Mouse (Mus musculus) NIH3T3 (cell line): ENCODE data around the gene Trim28.

ENCODE experiments used
- DNase-seq: peaks from one replicate; pipeline ENCODE4 v3.0.0-alpha.2; 2012; ENCODE audit warnings: low read depth

Trim28 gene

DNA sequence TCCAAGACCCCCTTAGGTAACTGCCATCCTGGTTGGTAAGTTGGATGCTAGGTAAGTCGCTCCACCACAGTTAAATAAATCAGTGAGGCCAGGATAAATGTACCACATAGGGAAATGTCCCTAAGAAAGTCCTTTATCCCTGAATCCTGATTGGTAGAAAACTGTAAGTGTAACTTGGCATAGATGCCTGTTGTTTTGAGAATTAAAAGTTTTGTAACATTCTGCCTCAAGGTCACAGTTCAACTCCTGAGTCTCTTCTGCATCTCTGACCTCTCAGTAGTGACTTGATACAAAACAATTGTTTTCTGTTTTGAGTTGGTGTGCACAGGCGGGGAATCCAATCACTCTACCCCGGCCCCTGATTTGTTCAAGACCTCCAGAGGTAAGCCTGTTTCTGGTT lies at the start of gene Trim28:
Gene Trim28 (plus strand): TSS at position 264 of the 400 bp plus-strand sequence.
- DNase-seq: no peak

DNA sequence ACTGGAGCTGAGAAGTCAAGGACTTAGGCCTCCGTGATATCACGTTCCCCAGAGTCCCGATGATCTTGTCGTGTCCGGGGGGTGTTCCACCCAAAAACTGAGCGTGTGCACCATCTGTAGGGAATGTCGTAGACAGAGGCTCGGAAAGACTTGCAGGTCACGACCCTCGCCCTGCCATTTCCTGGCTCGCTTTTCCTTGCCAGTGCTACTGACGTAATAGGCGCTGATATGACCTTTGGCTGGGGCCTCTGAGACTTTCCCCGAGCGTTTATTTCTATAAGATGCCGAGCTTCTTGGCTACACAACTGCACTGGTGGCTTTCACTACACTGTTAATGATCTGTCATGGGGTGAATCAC lies 49.1 kb upstream of the Trim28 start:
- no peak for DNase-seq

DNA sequence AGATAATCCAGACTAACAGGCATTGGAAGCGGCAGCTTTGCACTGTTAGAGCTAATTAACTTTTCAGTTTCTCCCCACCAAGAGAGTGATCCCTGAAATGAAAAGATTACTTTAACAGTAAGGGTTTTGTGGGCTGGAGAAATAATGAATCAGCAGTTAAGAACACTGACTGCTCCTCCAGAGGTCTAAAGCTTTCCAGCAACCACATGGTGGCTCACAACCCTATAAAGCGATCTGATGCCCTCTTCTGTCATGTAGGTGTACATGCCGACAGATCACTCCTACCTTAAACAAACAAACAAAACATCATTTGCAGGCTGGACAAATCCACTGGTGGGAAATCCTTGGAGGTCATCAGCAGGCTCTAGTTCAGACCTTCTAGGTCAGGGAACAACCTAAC lies 44.0 kb upstream of the Trim28 start:
- DNase-seq: no peak

DNA sequence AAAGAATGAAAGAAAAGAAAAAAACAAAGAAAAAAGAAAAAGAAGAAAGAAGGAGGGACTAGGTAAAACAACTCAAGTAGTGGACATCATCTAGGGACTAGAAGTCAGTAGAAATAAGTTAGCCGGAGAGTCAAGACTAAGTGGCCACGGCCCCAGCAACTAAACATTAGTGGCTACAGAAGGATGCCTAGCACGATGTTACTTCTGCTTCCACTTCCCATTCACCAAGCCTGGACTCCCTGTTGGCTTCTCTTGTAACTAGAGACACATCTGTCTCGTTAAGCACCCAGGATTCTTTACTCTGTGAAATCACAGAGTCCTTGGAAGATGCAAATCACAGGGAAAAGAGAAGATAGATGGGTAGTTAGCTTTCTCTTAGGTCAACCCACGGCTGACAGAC lies 41.4 kb upstream of the Trim28 start:
- peak; percentile 28 for DNase-seq

DNA sequence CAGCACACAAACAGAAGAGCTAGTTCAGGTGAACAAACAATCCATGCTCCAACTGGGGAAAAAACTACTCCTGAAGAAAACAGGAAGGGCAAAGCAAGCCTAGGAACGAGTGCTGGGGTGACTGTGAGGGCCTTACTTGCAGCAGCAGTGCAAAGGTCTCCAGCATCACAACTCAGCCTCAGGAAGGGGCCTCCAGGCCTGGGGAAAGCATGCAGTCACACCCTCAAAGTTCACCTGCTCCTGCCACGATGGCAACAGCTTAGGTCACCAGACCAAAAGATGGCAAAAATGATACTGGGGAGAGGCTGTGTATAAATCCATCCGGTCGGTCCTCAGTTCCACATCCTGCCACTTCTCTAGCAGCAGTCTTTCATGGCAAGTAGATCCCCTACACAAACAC lies 40.0 kb upstream of the Trim28 start:
- no peak for DNase-seq

DNA sequence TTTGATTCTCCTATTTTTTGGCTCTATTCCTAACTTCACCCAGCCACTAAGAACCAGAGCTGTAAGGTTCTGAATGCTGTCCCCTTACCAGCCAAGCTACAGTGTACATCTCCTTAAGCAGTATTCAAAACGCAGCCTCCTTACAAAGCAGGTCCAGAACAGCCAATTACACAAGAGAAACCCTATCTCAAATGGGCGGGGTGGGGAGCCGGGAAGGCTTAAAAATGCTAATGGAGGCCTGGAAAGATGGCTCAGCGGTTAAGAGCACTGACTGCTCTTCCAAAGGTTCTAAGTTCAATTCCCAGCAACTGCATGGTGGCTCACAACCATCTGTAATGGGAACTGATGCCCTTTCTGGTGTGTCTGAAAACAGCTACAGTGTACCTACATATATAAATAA lies 39.2 kb upstream of the Trim28 start:
- DNase-seq: no peak

DNA sequence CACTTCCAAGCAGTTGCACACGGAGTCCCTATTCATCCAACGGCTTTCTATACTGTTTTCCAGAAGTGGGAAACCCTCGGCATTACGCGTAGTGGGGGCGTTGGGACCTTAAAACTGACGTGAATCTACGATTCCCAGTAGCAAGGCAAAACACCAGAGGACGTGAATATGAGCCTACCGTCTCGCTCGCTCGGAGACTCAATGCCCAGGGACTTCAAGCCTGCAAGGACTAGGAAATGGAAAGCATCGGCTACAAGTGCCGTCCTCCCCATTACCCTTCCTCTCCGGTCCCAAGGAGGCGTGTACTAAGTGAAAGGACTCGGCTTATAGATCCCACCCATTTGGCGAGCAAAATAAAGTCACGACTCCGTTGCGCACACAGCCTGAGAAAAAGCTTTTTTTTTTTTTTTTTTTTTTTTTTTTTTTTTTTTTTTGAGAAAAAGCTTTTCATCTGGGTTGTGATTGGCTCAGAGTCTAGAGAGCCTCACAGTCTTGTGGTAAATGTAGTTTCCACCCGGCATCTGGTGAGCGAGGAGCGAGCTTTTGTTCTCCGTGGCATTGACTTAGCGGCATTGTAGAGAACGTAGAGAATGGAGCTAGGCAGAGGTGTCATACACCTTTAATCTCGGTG lies 37.3 kb upstream of the Trim28 start:
- DNase-seq: peak; percentile 89

DNA sequence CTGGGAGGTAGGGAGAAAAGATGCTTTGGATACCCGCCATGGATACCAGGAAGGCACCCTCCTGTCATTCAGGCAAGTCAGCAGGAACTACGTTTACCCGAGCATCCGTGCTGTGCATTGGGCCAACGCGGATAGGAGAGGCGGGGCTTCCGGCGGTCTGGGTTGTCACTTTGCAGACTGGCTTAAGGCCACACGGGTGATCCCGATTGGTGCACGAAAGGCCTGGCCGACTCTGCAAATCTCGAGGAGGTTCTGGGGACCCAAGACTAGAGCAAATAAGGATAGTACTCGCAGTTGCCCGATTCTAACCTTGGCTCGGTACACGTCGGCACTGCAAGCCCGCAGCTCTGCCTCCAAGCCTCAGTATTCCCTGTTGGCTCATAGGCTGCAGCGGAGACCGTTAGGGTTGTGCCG lies 33.2 kb upstream of the Trim28 start, which contains the start of gene Zfp324:
Gene Zfp324 (plus strand): TSS at position 161 of the 414 bp plus-strand sequence.
- peak; percentile 91 for DNase-seq

DNA sequence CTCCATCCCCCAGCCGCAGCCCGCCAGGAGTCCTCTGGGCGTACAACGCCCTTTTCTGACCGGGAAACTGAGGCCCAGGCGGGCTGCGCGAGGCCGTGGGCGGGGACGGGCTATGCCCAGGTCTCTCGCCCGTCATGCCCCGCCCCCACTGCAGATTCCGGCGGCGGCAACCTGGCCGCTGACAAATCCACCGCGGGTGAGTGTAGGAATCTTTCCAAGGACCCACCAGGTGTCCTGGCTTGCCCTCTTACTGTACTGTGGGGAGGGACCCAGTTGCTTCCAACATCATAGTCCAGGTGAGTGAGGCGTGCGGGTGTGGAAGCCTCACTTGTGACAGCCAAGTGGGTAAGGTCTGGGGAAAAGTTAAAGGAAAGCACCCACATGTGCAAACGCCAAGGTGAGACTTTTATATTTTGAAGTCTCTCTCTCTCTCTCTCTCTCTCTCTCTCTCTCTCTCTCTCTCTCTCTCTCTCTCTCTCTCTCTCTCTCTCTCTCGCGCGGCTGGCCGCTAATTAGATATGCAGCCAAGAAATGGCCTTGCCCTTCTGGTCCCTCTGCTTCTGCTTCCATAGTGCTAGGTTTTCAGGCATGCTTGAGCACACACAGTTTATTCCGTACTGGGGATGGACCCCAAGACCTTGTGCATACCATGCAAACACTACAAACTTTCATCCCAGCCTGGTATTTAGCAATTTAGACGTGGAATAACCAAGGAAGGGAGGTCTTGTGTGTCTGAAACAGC lies 32.6 kb upstream of the Trim28 start:
- peak; percentile 65 for DNase-seq

DNA sequence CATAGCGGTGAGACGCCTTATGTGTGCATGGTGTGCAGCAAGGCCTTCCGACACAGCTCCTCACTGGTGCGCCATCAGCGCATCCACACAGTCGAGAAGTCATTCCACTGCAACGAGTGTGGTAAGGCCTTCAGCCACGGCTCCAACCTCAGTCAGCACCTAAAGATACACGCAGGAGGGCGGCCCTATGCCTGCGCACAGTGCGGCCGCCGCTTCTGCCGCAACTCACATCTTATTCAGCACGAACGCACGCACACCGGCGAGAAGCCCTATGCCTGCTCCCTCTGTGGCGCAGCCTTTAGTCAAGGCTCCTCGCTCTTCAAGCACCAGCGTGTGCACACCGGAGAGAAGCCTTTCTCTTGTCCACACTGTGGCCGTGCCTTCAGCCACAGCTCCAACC lies 28.0 kb upstream of the Trim28 start:
- no peak for DNase-seq

DNA sequence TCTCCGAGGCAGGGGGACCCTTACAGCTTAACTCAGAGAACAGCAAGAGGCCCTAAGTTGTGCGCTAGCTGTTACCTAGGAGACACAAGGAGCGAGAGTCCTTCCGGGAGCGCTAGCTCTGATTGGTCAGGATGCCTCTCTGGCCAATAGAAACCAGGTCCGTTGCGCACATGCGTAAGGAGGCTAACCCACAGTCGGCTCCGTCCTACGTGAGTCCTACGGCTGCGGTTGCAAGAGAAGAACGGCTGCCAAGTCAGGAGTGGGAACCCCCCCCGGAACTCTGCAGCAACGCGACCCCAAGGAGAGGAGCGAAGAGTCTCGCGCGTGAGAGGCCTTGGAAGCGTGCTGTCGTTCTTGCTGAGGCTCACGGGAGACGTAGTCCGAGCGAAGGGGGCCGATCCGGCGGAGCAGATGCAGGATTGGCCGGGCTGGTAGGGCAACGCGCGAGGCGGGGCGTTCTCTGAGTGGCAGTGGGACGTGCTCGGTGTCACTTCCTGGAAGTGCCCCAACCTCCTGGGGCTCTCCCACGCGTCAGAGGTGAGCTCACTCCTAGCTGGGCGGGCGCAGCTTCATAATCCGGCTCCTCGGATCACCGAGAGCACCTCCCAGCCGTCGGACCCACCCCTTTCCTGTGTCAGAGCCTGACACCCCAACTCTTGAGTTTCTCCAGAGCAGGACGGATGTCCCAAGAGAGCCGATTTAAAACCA lies 21.1 kb upstream of the Trim28 start, which contains the start of gene Zfp446:
Gene Zfp446 (plus strand): TSS at position 167 of the 708 bp plus-strand sequence.
- peak; percentile 99 for DNase-seq

DNA sequence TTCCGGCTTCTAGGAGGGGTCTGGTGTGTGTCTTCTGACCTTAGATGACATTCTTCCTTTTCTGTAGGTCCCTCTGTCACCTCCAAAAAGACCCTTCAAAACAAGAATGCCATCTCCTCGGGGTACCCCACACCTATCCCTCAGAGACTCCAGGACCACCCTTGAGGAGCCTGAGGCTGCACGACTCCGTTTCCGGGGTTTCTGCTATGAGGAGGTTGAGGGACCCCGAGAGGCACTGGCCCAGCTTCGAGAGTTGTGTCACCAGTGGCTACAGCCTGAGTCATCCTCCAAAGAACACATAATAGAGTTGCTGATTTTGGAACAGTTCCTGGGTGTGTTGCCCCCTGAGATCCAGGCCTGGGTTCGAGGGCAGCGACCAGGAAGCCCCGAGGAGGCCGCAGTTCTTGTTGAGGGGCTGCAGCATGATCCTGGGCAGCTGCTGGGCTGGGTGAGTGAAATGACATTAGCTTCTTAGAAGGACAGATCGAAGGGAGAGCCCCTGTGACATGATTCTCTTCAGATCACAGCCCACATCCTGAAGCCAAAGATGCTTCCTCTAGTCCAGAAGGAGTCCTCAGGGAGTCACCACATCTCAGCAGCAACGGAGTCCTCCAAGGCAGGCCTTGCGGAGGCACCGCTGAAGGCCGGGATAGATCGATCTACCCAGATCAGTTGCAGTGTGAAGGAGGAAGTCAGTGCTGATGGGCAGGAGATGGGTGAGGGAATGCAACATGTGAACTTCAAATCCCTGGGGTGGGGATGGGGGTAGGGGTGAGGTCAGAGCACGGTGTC lies 19.8 kb upstream of the Trim28 start:
- no peak for DNase-seq

DNA sequence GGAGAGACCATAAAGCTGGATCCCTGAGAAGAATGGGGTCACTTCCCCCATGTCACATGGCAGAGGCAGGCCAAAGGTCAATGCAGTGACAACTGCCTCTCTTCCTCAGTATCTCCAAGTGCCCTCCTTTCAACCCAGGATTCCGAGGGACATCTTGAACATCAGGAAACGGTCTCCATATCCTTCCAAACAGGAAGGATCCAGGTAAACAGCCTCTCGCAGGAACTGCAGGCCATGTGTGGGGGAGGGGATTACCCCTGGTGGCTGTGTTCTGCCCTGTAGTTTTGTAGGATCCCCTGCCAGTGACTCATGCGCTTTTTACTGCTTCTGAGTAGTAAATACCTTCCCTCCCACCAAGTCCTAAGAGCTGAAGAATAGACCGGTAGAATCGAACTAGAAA lies 19.1 kb upstream of the Trim28 start:
- DNase-seq: peak; percentile 21

DNA sequence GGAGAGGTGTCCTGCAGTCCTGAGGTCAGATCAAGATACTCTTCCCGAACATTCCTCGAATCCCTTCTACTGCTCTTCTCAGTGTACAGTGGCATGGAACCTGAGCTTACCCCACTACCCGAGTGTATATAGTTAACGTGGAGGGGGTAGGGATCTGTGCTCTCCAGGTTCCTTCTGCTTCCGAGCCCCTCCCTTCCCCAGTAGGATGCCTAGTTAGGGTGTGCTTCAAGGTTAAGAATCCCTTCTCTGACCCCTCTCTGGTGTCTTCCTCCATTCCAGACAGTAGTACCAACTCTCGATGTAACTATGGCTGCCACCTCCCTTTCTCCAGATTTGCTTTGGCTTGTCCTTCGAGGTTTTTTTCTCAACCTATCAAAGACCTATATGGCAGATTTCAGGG lies 18.6 kb upstream of the Trim28 start:
- DNase-seq: no peak

DNA sequence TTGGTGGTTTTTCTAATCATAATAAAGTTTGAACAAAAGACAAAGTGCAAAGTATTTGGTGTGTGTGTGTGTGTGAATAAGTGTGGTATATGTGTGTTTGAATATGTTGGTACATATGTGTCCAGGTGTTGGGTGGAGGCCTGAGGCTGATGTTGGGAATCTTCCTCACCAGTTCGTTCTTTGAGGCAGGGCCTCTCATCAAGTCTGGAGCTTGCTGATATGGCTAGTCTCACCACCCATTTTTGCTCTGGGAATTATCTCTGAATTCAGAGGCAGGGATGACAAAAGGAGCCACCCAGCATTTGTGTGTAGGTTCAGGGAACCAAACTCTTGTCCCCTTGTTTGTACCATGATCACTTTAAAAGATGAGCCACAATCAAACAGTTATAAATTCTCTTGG lies 13.2 kb upstream of the Trim28 start:
- DNase-seq: no peak

DNA sequence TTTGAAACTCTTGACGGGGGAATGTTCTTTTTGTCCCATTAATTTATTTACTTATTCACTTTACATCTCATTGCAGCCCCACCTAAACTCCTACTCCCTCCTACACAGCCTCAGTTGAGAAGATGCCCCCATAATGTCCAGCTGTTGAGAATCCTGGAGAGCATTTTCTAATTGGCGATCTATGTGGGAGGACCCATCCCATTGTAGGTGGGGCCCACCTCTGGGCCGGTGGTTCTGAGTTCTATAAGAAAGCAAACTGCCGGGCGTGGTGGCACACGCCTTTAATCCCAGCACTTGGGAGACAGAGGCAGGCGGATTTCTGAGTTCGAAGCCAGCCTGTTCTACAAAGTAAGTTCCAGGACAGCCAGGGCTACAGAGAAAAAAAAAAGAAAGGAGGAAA lies 12.0 kb upstream of the Trim28 start:
- DNase-seq: no peak

DNA sequence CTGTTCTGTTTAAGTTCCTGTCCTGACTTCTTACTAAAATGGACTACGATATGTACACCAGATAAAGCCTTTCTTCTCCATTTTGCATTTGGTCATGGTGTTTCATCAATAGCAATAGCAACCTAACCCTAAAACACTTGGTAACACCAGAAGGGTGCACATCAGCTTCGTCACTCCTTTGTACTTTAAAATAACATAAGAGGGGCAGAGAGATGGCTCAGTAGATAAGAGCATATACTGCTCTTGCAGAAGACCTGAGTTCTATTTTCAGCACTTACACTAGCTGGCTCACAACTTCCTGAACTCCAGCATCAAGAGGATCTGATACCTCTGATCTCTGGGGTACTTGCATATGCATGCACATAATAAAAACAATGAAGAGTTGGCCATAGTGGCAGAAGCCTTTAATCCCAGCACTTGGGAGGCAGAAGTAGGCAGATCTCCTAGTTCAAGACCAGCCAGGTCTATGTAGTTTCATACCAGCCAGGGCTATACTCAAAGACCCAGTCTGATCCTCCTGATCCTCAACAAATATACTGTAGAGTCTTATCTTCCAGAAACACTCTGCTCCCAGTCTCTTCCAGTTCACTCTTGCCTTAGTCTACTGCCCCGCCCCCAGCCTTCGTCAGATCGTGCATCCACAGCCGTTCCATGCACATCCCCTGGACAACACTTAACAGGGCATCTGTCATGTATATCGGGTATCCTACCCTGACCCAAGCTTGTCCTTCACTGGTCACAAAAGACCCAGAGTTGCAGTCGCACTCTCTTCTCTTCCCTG lies 11.3 kb upstream of the Trim28 start:
- no peak for DNase-seq

DNA sequence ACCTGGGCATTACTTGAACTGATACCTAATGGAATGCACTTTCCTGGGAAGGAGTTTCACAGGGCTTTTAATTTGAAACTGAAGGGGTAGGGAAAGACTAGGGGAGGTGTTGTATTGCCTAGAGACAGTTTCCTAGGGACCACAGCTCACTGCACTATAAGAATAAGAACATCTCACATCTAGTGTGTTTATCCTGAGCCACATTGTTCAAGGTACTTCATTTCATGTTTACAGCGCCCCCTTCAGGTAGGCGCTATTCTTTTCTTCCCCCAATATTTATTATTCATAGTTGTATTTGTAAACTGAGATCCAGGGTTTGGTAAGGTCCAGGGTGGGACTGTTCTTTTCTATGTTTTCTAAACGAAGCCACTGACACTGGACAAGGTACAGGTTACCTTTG lies 6.7 kb upstream of the Trim28 start:
- DNase-seq: peak; percentile 66

DNA sequence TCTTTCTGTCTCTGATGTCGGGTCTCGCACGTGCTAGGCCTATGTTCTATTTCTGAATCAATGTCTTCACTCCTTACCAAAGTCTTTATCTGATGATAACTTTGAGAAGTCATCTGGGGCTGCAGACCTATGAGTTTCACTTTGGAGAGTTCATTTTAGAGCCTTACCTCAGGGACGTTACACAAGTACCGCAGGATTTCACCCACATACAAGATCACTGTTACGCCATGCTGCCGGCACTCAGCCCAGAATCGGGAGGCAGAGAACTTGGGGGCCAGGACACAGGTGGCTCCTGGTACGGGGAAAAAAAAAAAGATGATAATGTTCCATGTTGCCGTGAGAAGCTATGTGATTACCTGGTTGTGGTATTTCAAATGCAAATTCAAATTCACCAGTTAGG lies 5.8 kb upstream of the Trim28 start:
- no peak for DNase-seq

DNA sequence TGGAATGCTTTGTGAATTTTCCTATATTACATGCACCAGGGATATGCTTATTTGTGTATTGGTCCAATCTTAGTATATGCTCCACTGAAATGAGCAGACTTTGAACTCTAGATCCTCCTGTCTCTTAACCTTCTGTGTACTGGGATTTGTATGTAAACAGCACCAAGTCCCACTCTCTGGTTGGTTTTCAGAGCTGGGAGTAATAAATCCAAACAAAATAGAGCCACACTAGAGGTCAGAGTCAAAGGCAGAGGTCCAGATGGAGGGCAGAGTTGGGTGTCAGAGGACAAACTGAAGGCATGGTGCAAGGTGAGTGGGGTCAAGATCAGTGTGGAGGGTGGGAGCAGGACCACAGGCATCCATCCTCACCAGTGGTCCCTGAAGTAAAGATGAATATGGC lies 3.1 kb upstream of the Trim28 start:
- no peak for DNase-seq

DNA sequence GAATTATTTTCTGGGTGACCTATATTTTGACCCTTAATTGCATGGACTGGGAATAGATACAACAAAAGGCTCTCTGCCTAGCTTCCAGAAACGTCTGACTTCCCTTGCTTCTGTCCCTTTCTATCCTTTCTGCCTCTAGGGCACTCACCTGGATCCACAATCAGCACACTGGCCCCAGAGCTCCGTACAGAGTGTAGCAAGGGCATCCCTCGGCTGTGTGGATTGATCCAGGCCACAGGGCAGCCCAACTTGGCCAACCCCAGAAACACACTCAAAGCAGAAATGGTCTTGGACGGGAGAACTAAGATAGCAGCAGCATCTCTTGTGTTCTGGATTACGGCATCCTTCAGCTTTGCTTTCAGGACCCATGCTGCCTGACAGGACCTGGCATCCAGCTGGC lies 1.7 kb upstream of the Trim28 start:
- no peak for DNase-seq

DNA sequence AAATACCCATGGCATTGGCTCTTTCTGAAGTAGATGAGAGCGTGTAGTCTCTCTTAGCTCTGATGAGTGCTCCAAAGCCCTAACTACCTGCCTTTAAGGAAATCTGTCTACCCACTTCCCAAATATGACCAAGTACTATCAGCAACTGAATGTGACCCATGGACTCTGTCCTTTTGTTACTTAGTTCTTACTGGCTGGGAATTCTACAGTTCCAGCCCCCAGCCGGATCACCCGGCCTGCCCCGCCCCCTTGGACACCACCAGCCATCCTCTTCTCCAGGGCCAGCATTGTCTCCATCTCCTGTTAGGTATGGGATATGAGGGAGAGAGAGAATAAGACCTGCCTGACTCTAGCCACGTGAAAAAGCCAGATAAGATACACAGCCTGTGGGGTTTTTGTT lies 861 bp upstream of the Trim28 start, which contains the start of gene Slc27a5:
Gene Slc27a5 (minus strand): TSS at position 140 of the 400 bp plus-strand sequence.
- no peak for DNase-seq
